Mouse (Mus musculus): Measurements from ENCODE around the gene Sun1. TPM values are rescaled to one million over a fixed set of nuclear protein-coding genes. Genes with fewer than 3 reads are reported as not detected.

Sun1 gene
- polyA plus RNA-seq, 1 experiment = 74.1 TPM

GRCm38 (mm10) chr5:139258371-139259035 lies 58.1 kb downstream of the Sun1 start:
- Histone ChIP-seq H3K4me3 (ENCODE audit: low read depth, low read length) (no peak overlapping the region), H3K4me1 (ENCODE audit: control insufficient read depth, insufficient read depth, low read length) (peaks cover 2% of the 10 kb centered on the region), H3K27me3 (ENCODE audit: control insufficient read depth, insufficient read depth, low read length, poor library complexity, severe bottlenecking) (no peaks in the 10 kb centered on the region), H3K9me3 (replicated peaks; ENCODE audit: control insufficient read depth, insufficient read depth, low read length, poor library complexity, severe bottlenecking) (no peaks in the 10 kb centered on the region), H3K36me3 (ENCODE audit: control insufficient read depth, insufficient read depth, low read length, poor library complexity, severe bottlenecking) (no peaks in the 10 kb centered on the region), H3K27ac (ENCODE audit: insufficient read depth, low read length) (peak overlapping the region; percentile 35; the same call in 1 of the 2 replicates), H3K9ac (ENCODE audit: low read depth, poor library complexity, severe bottlenecking) (no peak overlapping the region)
- TF ChIP-seq POLR2A (IDR thresholded peaks at IDR 0.05; ENCODE audit: insufficient read depth, low read length) = no peak
- no peak for TF ChIP-seq CTCF (IDR thresholded peaks at IDR 0.05; ENCODE audit: low read depth, low read length)
- TF ChIP-seq EP300 (IDR thresholded peaks at IDR 0.05; ENCODE audit: insufficient read depth, low read depth, low read length) = no peak

- no peaks in the 10 kb centered on the region for H3K9me3 ChIP-seq (replicated peaks; ENCODE audit: control insufficient read depth, insufficient read depth, low read length, poor library complexity, severe bottlenecking)
- no peaks in the 10 kb centered on the region for H3K27me3 ChIP-seq (ENCODE audit: control insufficient read depth, insufficient read depth, low read length, poor library complexity, severe bottlenecking)
- H3K36me3 ChIP-seq (ENCODE audit: control insufficient read depth, insufficient read depth, low read length, poor library complexity, severe bottlenecking) = no peaks in the 10 kb centered on the region
- H3K9ac ChIP-seq (ENCODE audit: low read depth, poor library complexity, severe bottlenecking) = no peak overlapping the region
- no peak overlapping the region for H3K4me3 ChIP-seq (ENCODE audit: low read depth, low read length)
- no peak overlapping the region for H3K27ac ChIP-seq (ENCODE audit: insufficient read depth, low read length)
- TF ChIP-seq POLR2A (IDR thresholded peaks at IDR 0.05; ENCODE audit: insufficient read depth, low read length) (no peak), EP300 (IDR thresholded peaks at IDR 0.05; ENCODE audit: insufficient read depth, low read depth, low read length) (no peak), CTCF (IDR thresholded peaks at IDR 0.05; ENCODE audit: low read depth, low read length) (no peak)
- H3K4me1 ChIP-seq (ENCODE audit: control insufficient read depth, insufficient read depth, low read length) = peaks cover 2% of the 10 kb centered on the region
Observed at GRCm38 (mm10) chr5:139259853-139260252, 59.4 kb downstream of the Sun1 start.

GRCm38 (mm10) chr5:139261403-139261802 lies 61.0 kb downstream of the Sun1 start:
- no peak for TF ChIP-seq CTCF (IDR thresholded peaks at IDR 0.05; ENCODE audit: low read depth, low read length)
- no peak overlapping the region for H3K27ac ChIP-seq (ENCODE audit: insufficient read depth, low read length)

GRCm38 (mm10) chr5:139267661-139268060 lies 67.2 kb downstream of the Sun1 start:
- Histone ChIP-seq H3K4me1 (ENCODE audit: control insufficient read depth, insufficient read depth, low read length) (no peaks in the 10 kb centered on the region), H3K27ac (ENCODE audit: insufficient read depth, low read length) (no peak overlapping the region), H3K27me3 (ENCODE audit: control insufficient read depth, insufficient read depth, low read length, poor library complexity, severe bottlenecking) (no peaks in the 10 kb centered on the region), H3K36me3 (ENCODE audit: control insufficient read depth, insufficient read depth, low read length, poor library complexity, severe bottlenecking) (peaks cover 10% of the 10 kb centered on the region), H3K9ac (ENCODE audit: low read depth, poor library complexity, severe bottlenecking) (no peak overlapping the region), H3K9me3 (replicated peaks; ENCODE audit: control insufficient read depth, insufficient read depth, low read length, poor library complexity, severe bottlenecking) (no peaks in the 10 kb centered on the region), H3K4me3 (ENCODE audit: low read depth, low read length) (no peak overlapping the region)
- no peak for TF ChIP-seq CTCF (IDR thresholded peaks at IDR 0.05; ENCODE audit: low read depth, low read length)
- no peak for TF ChIP-seq EP300 (IDR thresholded peaks at IDR 0.05; ENCODE audit: insufficient read depth, low read depth, low read length)
- TF ChIP-seq POLR2A (IDR thresholded peaks at IDR 0.05; ENCODE audit: insufficient read depth, low read length) = no peak

More at GRCm38 (mm10) chr5:139261403-139261802, 61.0 kb downstream of the Sun1 start:
- no peaks in the 10 kb centered on the region for H3K9me3 ChIP-seq (replicated peaks; ENCODE audit: control insufficient read depth, insufficient read depth, low read length, poor library complexity, severe bottlenecking)
- H3K4me1 ChIP-seq (ENCODE audit: control insufficient read depth, insufficient read depth, low read length) = no peaks in the 10 kb centered on the region
- no peak overlapping the region for H3K9ac ChIP-seq (ENCODE audit: low read depth, poor library complexity, severe bottlenecking)
- H3K4me3 ChIP-seq (ENCODE audit: low read depth, low read length) = no peak overlapping the region
- H3K27me3 ChIP-seq (ENCODE audit: control insufficient read depth, insufficient read depth, low read length, poor library complexity, severe bottlenecking) = no peaks in the 10 kb centered on the region
- H3K36me3 ChIP-seq (ENCODE audit: control insufficient read depth, insufficient read depth, low read length, poor library complexity, severe bottlenecking) = peaks cover 1% of the 10 kb centered on the region; the same call in 1 of the 2 replicates

- no peak overlapping the region for H3K9ac ChIP-seq (ENCODE audit: low read depth, poor library complexity, severe bottlenecking)
- TF ChIP-seq POLR2A (IDR thresholded peaks at IDR 0.05; ENCODE audit: insufficient read depth, low read length) (no peak), CTCF (IDR thresholded peaks at IDR 0.05; ENCODE audit: low read depth, low read length) (no peak), EP300 (IDR thresholded peaks at IDR 0.05; ENCODE audit: insufficient read depth, low read depth, low read length) (no peak)
- no peak overlapping the region for H3K27ac ChIP-seq (ENCODE audit: insufficient read depth, low read length)
- H3K4me3 ChIP-seq (ENCODE audit: low read depth, low read length) = no peak overlapping the region
- no peaks in the 10 kb centered on the region for H3K27me3 ChIP-seq (ENCODE audit: control insufficient read depth, insufficient read depth, low read length, poor library complexity, severe bottlenecking)
- peaks cover 3% of the 10 kb centered on the region for H3K4me1 ChIP-seq (ENCODE audit: control insufficient read depth, insufficient read depth, low read length)
- H3K36me3 ChIP-seq (ENCODE audit: control insufficient read depth, insufficient read depth, low read length, poor library complexity, severe bottlenecking) = peaks cover 10% of the 10 kb centered on the region
- no peaks in the 10 kb centered on the region for H3K9me3 ChIP-seq (replicated peaks; ENCODE audit: control insufficient read depth, insufficient read depth, low read length, poor library complexity, severe bottlenecking)
Observed at GRCm38 (mm10) chr5:139270806-139271521, 70.5 kb downstream of the Sun1 start.

- Histone ChIP-seq H3K36me3 (ENCODE audit: control insufficient read depth, insufficient read depth, low read length, poor library complexity, severe bottlenecking) (peaks cover 3% of the 10 kb centered on the region; the same call in 1 of the 2 replicates), H3K27ac (ENCODE audit: insufficient read depth, low read length) (no peak overlapping the region), H3K27me3 (ENCODE audit: control insufficient read depth, insufficient read depth, low read length, poor library complexity, severe bottlenecking) (no peaks in the 10 kb centered on the region), H3K9ac (ENCODE audit: low read depth, poor library complexity, severe bottlenecking) (no peak overlapping the region), H3K4me3 (ENCODE audit: low read depth, low read length) (no peak overlapping the region), H3K4me1 (ENCODE audit: control insufficient read depth, insufficient read depth, low read length) (peaks cover 3% of the 10 kb centered on the region), H3K9me3 (replicated peaks; ENCODE audit: control insufficient read depth, insufficient read depth, low read length, poor library complexity, severe bottlenecking) (no peaks in the 10 kb centered on the region)
- TF ChIP-seq CTCF (IDR thresholded peaks at IDR 0.05; ENCODE audit: low read depth, low read length) (no peak), EP300 (IDR thresholded peaks at IDR 0.05; ENCODE audit: insufficient read depth, low read depth, low read length) (no peak), POLR2A (IDR thresholded peaks at IDR 0.05; ENCODE audit: insufficient read depth, low read length) (no peak)
Observed at GRCm38 (mm10) chr5:139271994-139272554, 71.6 kb downstream of the Sun1 start.

Measured in ES-Bruce4 (cell line).